Mouse (Mus musculus) adrenal gland, adult 8-10 months (tissue): Measurements from ENCODE around the gene Mblac2. TPM values are rescaled to one million over a fixed set of nuclear protein-coding genes. Genes with fewer than 3 reads are reported as not detected.
"Not testable (repeated sequence)": the region's sequence is repeated elsewhere in the genome, so short reads cannot be mapped to it uniquely, and the experiment has no call there.

Experiments used
- DNase-seq: peaks from one replicate; pipeline ENCODE4 v3.0.0; 2022
- total RNA-seq, 4 experiments: library from RNA; stranded (reverse); gene quantifications; 2 replicates each; pipeline ENCODE4 v1.2.4; 2022

Gene Mblac2
- 10 to 100 TPM; 12.2 to 19.5 (median 14.7) TPM for total RNA-seq

GRCm38 (mm10) chr13:81710775-81711545 lies at the start of gene Mblac2, which contains the start of gene Polr3g:
TSS of gene Mblac2 (plus strand) at chr13:81711341.
TSS of gene Polr3g (minus strand) at chr13:81711013.
- DNase-seq: peak; percentile 92

- no peak for DNase-seq
Measured at GRCm38 (mm10) chr13:81663566-81664330, 47.4 kb upstream of the Mblac2 start.

GRCm38 (mm10) chr13:81664331-81664698 lies 46.8 kb upstream of the Mblac2 start:
- DNase-seq: peak; percentile 32

- DNase-seq: no peak
Measured at GRCm38 (mm10) chr13:81667713-81668112, 43.4 kb upstream of the Mblac2 start.

GRCm38 (mm10) chr13:81675333-81675732 lies 35.8 kb upstream of the Mblac2 start:
- no peak for DNase-seq

GRCm38 (mm10) chr13:81683107-81683506 lies 28.0 kb upstream of the Mblac2 start:
- DNase-seq: no peak

- no peak for DNase-seq
Measured at GRCm38 (mm10) chr13:81684258-81684657, 26.9 kb upstream of the Mblac2 start.

- no peak for DNase-seq
Measured at GRCm38 (mm10) chr13:81684884-81685283, 26.3 kb upstream of the Mblac2 start.

- no peak for DNase-seq
Measured at GRCm38 (mm10) chr13:81689587-81689986, 21.6 kb upstream of the Mblac2 start.

GRCm38 (mm10) chr13:81690477-81690876 lies 20.7 kb upstream of the Mblac2 start:
- DNase-seq: no peak

- DNase-seq: no peak
Measured at GRCm38 (mm10) chr13:81691606-81692005, 19.5 kb upstream of the Mblac2 start.

- DNase-seq: no peak
Measured at GRCm38 (mm10) chr13:81694446-81694845, 16.7 kb upstream of the Mblac2 start.

GRCm38 (mm10) chr13:81703148-81703547 lies 8.0 kb upstream of the Mblac2 start:
- DNase-seq: no peak

GRCm38 (mm10) chr13:81703621-81704020 lies 7.5 kb upstream of the Mblac2 start:
- no peak for DNase-seq

GRCm38 (mm10) chr13:81706311-81706710 lies 4.8 kb upstream of the Mblac2 start:
- DNase-seq: no peak

- no peak for DNase-seq
Measured at GRCm38 (mm10) chr13:81709805-81710204, 1.3 kb upstream of the Mblac2 start.

- no peak for DNase-seq
Measured at GRCm38 (mm10) chr13:81710266-81710665, 875 bp upstream of the Mblac2 start.

- no peak for DNase-seq
Measured at GRCm38 (mm10) chr13:81711546-81712371, 618 bp downstream of the Mblac2 start.

- no peak for DNase-seq
Measured at GRCm38 (mm10) chr13:81713896-81714295, 2.8 kb downstream of the Mblac2 start.

- DNase-seq: not testable (repeated sequence)
Measured at GRCm38 (mm10) chr13:81728141-81728540, 17.0 kb downstream of the Mblac2 start.

GRCm38 (mm10) chr13:81729102-81729501 lies 18.0 kb downstream of the Mblac2 start:
- no peak for DNase-seq

- no peak for DNase-seq
Measured at GRCm38 (mm10) chr13:81730362-81730761, 19.2 kb downstream of the Mblac2 start.

GRCm38 (mm10) chr13:81736606-81737005 lies 25.5 kb downstream of the Mblac2 start:
- no peak for DNase-seq
